13 mouse cellular contexts compared by ENCODE assay signal in genomic region chr12:26444511-26444910, GRCm38 (mm10). TPM values are rescaled to one million over a fixed set of nuclear protein-coding genes. Genes with fewer than 3 reads are reported as not detected.
"Had no signal": no experiment of that assay in that cellular context is flagged by ENCODE, and none has a peak within 500 bp of the region (broad histone marks: within the 10 kb centered on the region; RNA-seq: fewer than 3 reads in every experiment).

No protein-coding gene starts in this region.

- H3K4me1 ChIP-seq: heart, embryonic 12.5 days; hindbrain, embryonic 10.5 days; hindbrain, embryonic 12.5 days; intestine, embryonic 15.5 days; limb, embryonic 10.5 days; limb, embryonic 12.5 days; liver, embryonic 13.5 days; liver, embryonic 15.5 days had no signal

- H3K36me3 ChIP-seq: heart, embryonic 12.5 days; hindbrain, embryonic 10.5 days; hindbrain, embryonic 12.5 days; intestine, embryonic 15.5 days; limb, embryonic 10.5 days; limb, embryonic 12.5 days; liver, embryonic 13.5 days; liver, embryonic 15.5 days had no signal

- H3K9ac ChIP-seq: heart, embryonic 12.5 days; hindbrain, embryonic 12.5 days; hindbrain, embryonic 14.5 days; intestine, embryonic 15.5 days; limb, embryonic 12.5 days; liver, embryonic 13.5 days; liver, embryonic 15.5 days; liver, postnatal 0 days had no signal

- H3K4me3 ChIP-seq: heart, embryonic 12.5 days; hindbrain, embryonic 10.5 days; hindbrain, embryonic 12.5 days; intestine, embryonic 15.5 days; layer of hippocampus, adult 2 months; left cerebral cortex, adult 2 months; limb, embryonic 10.5 days; limb, embryonic 12.5 days; liver, embryonic 13.5 days; liver, embryonic 15.5 days had no signal

- H3K27ac ChIP-seq: hindbrain, embryonic 10.5 days; hindbrain, embryonic 12.5 days; hindbrain, embryonic 14.5 days; intestine, embryonic 15.5 days; layer of hippocampus, adult 2 months; left cerebral cortex, adult 2 months; limb, embryonic 10.5 days; limb, embryonic 12.5 days; liver, embryonic 13.5 days; liver, embryonic 15.5 days had no signal

- H3K27me3 ChIP-seq: heart, embryonic 12.5 days; hindbrain, embryonic 12.5 days; intestine, embryonic 15.5 days; limb, embryonic 12.5 days; liver, embryonic 13.5 days; liver, embryonic 15.5 days had no signal

RNA-seq across cellular contexts. Expression of gene Rsad2, which starts 11.7 kb away (rescaled TPM):
- total RNA-seq: granulocyte monocyte progenitor cell, adult 5-6 weeks had no signal
